Mouse (Mus musculus): ENCODE data around the gene Vps72. TPM values are rescaled to one million over a fixed set of nuclear protein-coding genes. Genes with fewer than 3 reads are reported as not detected.

Gene Vps72
- polyA plus RNA-seq, 1 experiment from 2014 or later: 33.4 TPM

DNA sequence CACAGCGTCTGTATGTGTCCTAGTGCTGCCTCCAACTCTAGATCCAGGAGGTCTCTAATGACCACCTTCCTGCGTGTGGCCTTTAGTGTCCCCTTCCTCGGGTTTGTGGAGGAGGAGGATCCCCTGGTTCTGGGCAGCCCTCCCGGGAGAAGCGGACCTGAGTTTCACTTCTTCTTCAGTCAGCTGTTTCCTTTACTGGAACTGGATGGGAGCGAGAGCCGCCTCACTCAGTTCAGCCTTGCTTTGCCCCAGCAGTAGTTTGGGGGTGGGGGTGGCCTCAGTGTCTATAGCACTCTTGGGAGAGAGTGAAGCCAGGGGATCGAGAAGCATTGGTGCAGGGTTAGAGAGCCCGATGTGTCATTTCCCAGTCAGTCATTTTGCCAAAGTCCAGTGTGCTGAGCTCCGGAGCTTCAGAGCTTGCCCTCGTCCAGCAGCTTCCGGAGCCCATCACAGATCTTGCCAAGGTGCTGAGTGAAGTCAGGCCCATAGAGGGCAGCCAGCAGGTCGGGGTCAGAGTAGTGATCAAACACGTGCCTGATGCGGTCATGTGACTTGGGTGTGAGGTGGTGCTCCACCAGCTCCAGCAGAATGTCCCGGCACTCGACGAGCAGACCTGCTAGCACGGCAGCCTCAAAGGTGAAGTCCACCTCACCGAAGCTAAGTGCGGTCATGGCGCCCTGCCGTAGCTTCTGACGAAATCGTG, 28.9 kb downstream of the Vps72 start:
- no peak overlapping the region for H3K9ac ChIP-seq (ENCODE audit: low read depth, low read length)
- no peak; the same call in 1 of the 2 replicates for ATAC-seq (ENCODE audit: low read depth)
- H3K27ac ChIP-seq (ENCODE audit: low read length): peak overlapping the region; percentile 3; the same call in 1 of the 2 replicates
- WGBS (ENCODE audit: insufficient replicate concordance): 65% methylated on average over 25 of the region's 25 CpGs
- H3K9me3 ChIP-seq (replicated peaks; ENCODE audit: control insufficient read depth, low read length): no peaks in the 10 kb centered on the region
- H3K4me1 ChIP-seq (ENCODE audit: control insufficient read depth, low read depth, low read length): peaks cover 28% of the 10 kb centered on the region
- H3K4me2 ChIP-seq (ENCODE audit: low read depth, low read length): 0 out of 2 replicates have a peak overlapping the region, but pooled peaks have one; percentile 12
- H3K4me3 ChIP-seq (ENCODE audit: low read depth, low read length): no peak overlapping the region
- no peaks in the 10 kb centered on the region for H3K27me3 ChIP-seq (ENCODE audit: control insufficient read depth, insufficient read depth, low read depth, low read length)
- no peaks in the 10 kb centered on the region for H3K36me3 ChIP-seq (ENCODE audit: control insufficient read depth, insufficient read depth)

DNA sequence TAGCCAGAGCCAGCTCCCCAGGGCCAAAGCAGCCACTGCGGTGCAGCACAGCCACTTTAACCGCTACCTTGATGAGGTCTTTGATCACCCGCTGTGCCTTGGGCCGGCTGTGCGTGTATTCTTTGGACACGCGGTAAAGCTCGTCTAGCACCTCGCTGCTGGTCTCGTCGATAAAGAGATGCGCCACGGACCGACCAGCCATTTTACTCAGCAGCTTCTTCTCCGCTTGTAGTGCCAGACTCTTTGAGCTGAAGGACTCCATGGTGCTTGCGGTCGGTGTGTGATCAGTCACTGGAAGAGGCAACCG, 29.4 kb downstream of the Vps72 start:
- Histone ChIP-seq H3K36me3 (ENCODE audit: control insufficient read depth, insufficient read depth) (no peaks in the 10 kb centered on the region), H3K4me2 (ENCODE audit: low read depth, low read length) (0 out of 2 replicates have a peak overlapping the region, but pooled peaks have one; percentile 12), H3K27ac (ENCODE audit: low read length) (peak overlapping the region; percentile 3; the same call in 1 of the 2 replicates), H3K9me3 (replicated peaks; ENCODE audit: control insufficient read depth, low read length) (no peaks in the 10 kb centered on the region), H3K4me1 (ENCODE audit: control insufficient read depth, low read depth, low read length) (peaks cover 23% of the 10 kb centered on the region), H3K4me3 (ENCODE audit: low read depth, low read length) (no peak overlapping the region), H3K27me3 (ENCODE audit: control insufficient read depth, insufficient read depth, low read depth, low read length) (no peaks in the 10 kb centered on the region), H3K9ac (ENCODE audit: low read depth, low read length) (no peak overlapping the region)
- no peak for ATAC-seq (ENCODE audit: low read depth)
- 69% methylated on average over 18 of the region's 18 CpGs for WGBS (ENCODE audit: insufficient replicate concordance)

DNA sequence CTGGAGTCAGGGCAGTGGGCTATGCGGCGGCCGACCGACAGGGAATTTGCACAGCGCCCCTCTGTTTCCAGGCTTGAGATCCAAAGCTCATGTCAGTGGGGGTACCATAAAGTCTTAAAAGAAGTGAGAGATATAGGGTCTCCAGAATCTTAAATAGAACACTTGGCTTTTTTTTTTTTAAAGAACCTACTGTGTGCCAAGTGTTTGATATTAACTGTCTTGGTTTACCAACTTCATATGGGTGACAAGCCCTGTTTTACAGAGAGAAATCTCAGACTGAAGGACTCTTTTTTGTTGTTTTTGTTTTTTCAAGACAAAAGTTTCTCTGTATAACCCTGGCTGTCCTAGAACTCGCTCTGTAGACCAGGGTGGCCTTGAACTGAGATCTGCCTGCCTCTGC, 30.0 kb downstream of the Vps72 start:
- WGBS (ENCODE audit: insufficient replicate concordance): 78% methylated on average over 6 of the region's 6 CpGs
- Histone ChIP-seq H3K36me3 (ENCODE audit: control insufficient read depth, insufficient read depth) (no peaks in the 10 kb centered on the region), H3K27ac (ENCODE audit: low read length) (no peak overlapping the region), H3K9me3 (replicated peaks; ENCODE audit: control insufficient read depth, low read length) (no peaks in the 10 kb centered on the region), H3K4me1 (ENCODE audit: control insufficient read depth, low read depth, low read length) (peaks cover 18% of the 10 kb centered on the region), H3K4me3 (ENCODE audit: low read depth, low read length) (peak overlapping the region; percentile 39; the same call in 1 of the 2 replicates), H3K9ac (ENCODE audit: low read depth, low read length) (no peak overlapping the region), H3K4me2 (ENCODE audit: low read depth, low read length) (peak overlapping the region; percentile 18; the same call in 1 of the 2 replicates), H3K27me3 (ENCODE audit: control insufficient read depth, insufficient read depth, low read depth, low read length) (no peaks in the 10 kb centered on the region)
- no peak for ATAC-seq (ENCODE audit: low read depth)

DNA sequence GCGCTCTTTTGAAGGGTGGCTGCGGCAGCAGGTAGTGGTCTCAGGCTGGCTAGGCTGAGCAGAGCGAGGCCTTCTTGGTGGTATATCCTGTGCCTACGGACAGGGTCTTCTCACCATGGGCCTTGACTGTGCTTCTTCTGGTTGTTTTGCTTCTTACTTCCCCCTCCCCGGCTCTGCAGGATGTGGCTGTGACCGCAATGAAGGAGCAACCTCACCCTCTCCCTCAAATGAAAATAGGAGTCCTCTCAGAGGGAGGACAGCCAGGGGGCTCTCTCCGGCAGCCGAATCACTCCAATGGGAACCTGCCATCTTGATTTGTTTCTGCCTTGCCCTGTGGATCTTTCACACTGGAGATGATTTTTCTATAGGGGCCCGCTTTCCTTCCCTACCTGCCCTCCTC, 30.7 kb downstream of the Vps72 start:
- ATAC-seq (ENCODE audit: low read depth): no peak
- H3K4me2 ChIP-seq (ENCODE audit: low read depth, low read length): peak overlapping the region; percentile 22
- H3K27ac ChIP-seq (ENCODE audit: low read length): peak overlapping the region; percentile 66
- H3K27me3 ChIP-seq (ENCODE audit: control insufficient read depth, insufficient read depth, low read depth, low read length): no peaks in the 10 kb centered on the region
- H3K9ac ChIP-seq (ENCODE audit: low read depth, low read length): no peak overlapping the region
- H3K9me3 ChIP-seq (replicated peaks; ENCODE audit: control insufficient read depth, low read length): no peaks in the 10 kb centered on the region
- peaks cover 11% of the 10 kb centered on the region for H3K4me1 ChIP-seq (ENCODE audit: control insufficient read depth, low read depth, low read length)
- H3K4me3 ChIP-seq (ENCODE audit: low read depth, low read length): peak overlapping the region; percentile 39
- no peaks in the 10 kb centered on the region for H3K36me3 ChIP-seq (ENCODE audit: control insufficient read depth, insufficient read depth)
- 27% methylated on average over 9 of the region's 9 CpGs for WGBS (ENCODE audit: insufficient replicate concordance)

DNA sequence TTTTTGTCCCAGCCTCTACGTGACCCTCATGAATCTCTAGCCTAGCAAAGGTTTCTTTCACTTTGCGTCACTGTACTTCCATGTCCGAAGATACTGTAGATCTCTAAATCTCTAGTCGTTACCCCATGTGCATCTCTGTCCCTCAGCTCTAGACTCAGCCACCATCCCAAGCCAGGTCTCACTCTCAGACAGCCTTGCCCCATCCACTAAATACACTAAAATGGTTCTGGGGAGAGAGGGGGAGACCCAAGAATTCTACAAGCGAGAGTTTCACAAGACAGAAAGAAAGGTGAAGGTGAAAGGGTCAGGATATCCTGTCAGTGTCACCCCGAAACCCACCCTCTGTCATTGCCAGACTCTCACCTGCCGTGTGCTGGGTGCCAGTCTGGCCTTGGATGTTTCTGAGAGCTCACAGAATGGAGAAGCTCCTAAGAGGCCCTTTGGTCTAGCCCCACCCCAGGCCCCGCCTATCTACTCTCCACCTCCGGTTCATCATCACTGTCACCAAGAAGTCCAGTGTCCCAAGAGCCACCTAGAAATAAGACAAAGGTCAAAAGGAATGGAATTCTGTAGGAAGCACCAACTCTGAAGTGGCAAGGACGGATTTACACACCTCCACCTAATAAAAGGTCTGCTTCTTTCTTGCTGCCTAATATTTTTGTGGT, 31.3 kb downstream of the Vps72 start, which contains the start of gene Tnfaip8l2:
TSS of gene Tnfaip8l2 (minus strand) at position 409 of the 665 bp plus-strand sequence.
- Histone ChIP-seq H3K9ac (ENCODE audit: low read depth, low read length) (no peak within 1 kb of the TSS), H3K9me3 (replicated peaks; ENCODE audit: control insufficient read depth, low read length) (no peaks in the 10 kb centered on the region), H3K4me1 (ENCODE audit: control insufficient read depth, low read depth, low read length) (peaks cover 9% of the 10 kb centered on the region), H3K36me3 (ENCODE audit: control insufficient read depth, insufficient read depth) (no peaks in the 10 kb centered on the region), H3K27ac (ENCODE audit: low read length) (peak within 1 kb of the TSS; percentile 66), H3K4me2 (ENCODE audit: low read depth, low read length) (peak within 1 kb of the TSS; percentile 22), H3K27me3 (ENCODE audit: control insufficient read depth, insufficient read depth, low read depth, low read length) (no peaks in the 10 kb centered on the region), H3K4me3 (ENCODE audit: low read depth, low read length) (peak within 1 kb of the TSS; percentile 39)
- ATAC-seq (ENCODE audit: low read depth): peak; percentile 70
- WGBS (ENCODE audit: insufficient replicate concordance): 47% methylated on average over 10 of the region's 10 CpGs

DNA sequence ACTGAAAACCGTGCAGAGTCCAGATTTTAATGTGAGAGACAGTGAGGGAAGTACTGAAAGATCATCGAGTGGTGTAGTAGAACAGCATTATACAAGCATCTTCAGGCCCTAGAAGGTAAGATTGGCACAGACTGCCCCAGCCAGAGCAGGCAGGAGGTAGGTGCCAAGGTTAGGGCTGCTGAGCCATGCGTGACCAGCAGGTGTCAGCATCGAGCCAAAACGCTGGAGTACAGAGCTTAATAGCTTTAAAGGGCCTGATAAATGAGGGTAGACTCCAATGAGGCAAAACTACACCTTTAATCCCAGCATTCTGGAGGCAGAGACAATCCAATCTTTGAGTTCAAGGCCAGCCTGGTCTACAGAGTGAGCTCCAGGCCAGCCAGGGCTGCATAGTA, 31.8 kb downstream of the Vps72 start:
- no peaks in the 10 kb centered on the region for H3K36me3 ChIP-seq (ENCODE audit: control insufficient read depth, insufficient read depth)
- no peaks in the 10 kb centered on the region for H3K9me3 ChIP-seq (replicated peaks; ENCODE audit: control insufficient read depth, low read length)
- H3K27ac ChIP-seq (ENCODE audit: low read length): no peak overlapping the region
- ATAC-seq (ENCODE audit: low read depth): peak; percentile 76
- H3K27me3 ChIP-seq (ENCODE audit: control insufficient read depth, insufficient read depth, low read depth, low read length): no peaks in the 10 kb centered on the region
- peaks cover 9% of the 10 kb centered on the region for H3K4me1 ChIP-seq (ENCODE audit: control insufficient read depth, low read depth, low read length)
- H3K9ac ChIP-seq (ENCODE audit: low read depth, low read length): no peak overlapping the region
- peak overlapping the region; percentile 22 for H3K4me2 ChIP-seq (ENCODE audit: low read depth, low read length)
- WGBS (ENCODE audit: insufficient replicate concordance): 5% methylated on average over 5 of the region's 5 CpGs
- H3K4me3 ChIP-seq (ENCODE audit: low read depth, low read length): peak overlapping the region; percentile 39; the same call in 1 of the 2 replicates

DNA sequence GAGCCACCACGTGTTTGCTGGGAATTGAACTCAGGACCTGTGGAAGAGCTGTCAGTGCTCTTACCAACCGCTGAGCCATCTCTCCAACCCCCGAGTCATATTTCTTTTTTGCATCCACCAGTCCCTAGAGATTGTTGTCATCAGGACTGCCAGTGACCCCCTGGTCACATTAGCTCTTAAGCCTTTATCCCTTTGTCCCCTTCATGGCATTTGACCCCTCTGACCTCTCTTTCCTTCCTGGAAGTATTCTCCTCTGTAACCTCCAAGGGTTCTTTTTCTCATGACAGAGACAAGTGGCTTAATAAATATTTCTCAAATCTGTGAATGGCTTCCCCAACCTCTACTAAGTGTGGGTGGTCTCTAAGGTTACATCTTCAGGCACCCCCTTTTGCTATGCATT, 37.1 kb downstream of the Vps72 start:
- H3K27ac ChIP-seq (ENCODE audit: low read length): no peak overlapping the region
- WGBS (ENCODE audit: insufficient replicate concordance): 60% methylated on average over 3 of the region's 3 CpGs
- H3K36me3 ChIP-seq (ENCODE audit: control insufficient read depth, insufficient read depth): no peaks in the 10 kb centered on the region
- H3K9ac ChIP-seq (ENCODE audit: low read depth, low read length): no peak overlapping the region
- H3K4me2 ChIP-seq (ENCODE audit: low read depth, low read length): no peak overlapping the region
- ATAC-seq (ENCODE audit: low read depth): no peak
- no peaks in the 10 kb centered on the region; the same call in 1 of the 2 replicates for H3K4me1 ChIP-seq (ENCODE audit: control insufficient read depth, low read depth, low read length)
- no peak overlapping the region for H3K4me3 ChIP-seq (ENCODE audit: low read depth, low read length)
- no peaks in the 10 kb centered on the region for H3K27me3 ChIP-seq (ENCODE audit: control insufficient read depth, insufficient read depth, low read depth, low read length)
- H3K9me3 ChIP-seq (replicated peaks; ENCODE audit: control insufficient read depth, low read length): no peaks in the 10 kb centered on the region

DNA sequence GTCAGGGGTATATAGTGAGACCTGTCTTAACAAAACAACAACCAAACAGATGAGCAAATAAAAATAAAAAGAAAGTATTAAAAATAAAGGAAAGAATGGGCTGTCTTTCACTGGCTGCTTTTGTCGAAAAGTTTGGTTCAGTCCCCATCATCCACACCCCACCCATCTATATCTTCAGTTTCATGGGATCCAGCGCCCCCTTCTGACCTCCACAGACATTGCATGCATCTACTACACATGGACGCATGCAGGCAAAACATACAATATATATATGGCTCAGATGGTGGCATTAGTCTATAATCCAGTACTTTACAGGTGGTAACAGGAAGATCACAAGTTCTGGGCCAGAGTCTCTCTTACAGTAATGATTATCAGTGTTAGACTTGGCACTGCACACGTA, 43.1 kb downstream of the Vps72 start:
- no peak for ATAC-seq (ENCODE audit: low read depth)
- Histone ChIP-seq H3K4me3 (ENCODE audit: low read depth, low read length) (no peak overlapping the region), H3K27ac (ENCODE audit: low read length) (no peak overlapping the region), H3K4me1 (ENCODE audit: control insufficient read depth, low read depth, low read length) (no peaks in the 10 kb centered on the region), H3K9me3 (replicated peaks; ENCODE audit: control insufficient read depth, low read length) (no peaks in the 10 kb centered on the region), H3K9ac (ENCODE audit: low read depth, low read length) (no peak overlapping the region), H3K36me3 (ENCODE audit: control insufficient read depth, insufficient read depth) (no peaks in the 10 kb centered on the region), H3K27me3 (ENCODE audit: control insufficient read depth, insufficient read depth, low read depth, low read length) (no peaks in the 10 kb centered on the region), H3K4me2 (ENCODE audit: low read depth, low read length) (no peak overlapping the region)
- 27% methylated on average over 4 of the region's 4 CpGs for WGBS (ENCODE audit: insufficient replicate concordance)

DNA sequence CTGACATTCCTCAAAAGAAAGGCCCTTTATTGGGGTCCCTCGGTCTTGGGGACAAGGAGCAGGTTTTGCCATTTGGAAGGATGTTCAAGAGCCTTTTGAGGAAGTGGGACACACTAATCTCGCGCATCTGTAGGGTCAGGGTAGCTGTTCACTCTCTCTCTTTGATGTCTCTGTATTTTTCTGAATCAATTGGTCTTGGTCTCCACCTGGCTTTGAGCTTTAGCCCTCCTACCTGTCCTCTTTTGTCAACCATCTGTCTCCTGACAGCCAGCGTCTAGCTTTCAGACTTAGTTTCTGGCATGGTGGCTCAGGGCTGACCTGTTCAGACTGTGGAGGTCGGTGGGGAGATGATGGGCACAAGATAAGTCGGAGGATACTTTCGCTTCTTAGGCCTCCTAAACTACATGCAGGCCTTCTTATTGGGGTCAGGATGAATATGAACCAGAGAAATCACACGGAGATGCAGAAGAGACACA, 48.7 kb downstream of the Vps72 start:
- Histone ChIP-seq H3K36me3 (ENCODE audit: control insufficient read depth, insufficient read depth) (no peaks in the 10 kb centered on the region), H3K4me3 (ENCODE audit: low read depth, low read length) (peak overlapping the region; percentile 62), H3K4me1 (ENCODE audit: control insufficient read depth, low read depth, low read length) (peaks cover 15% of the 10 kb centered on the region), H3K9me3 (replicated peaks; ENCODE audit: control insufficient read depth, low read length) (no peaks in the 10 kb centered on the region), H3K27me3 (ENCODE audit: control insufficient read depth, insufficient read depth, low read depth, low read length) (peaks cover 33% of the 10 kb centered on the region), H3K27ac (ENCODE audit: low read length) (no peak overlapping the region), H3K9ac (ENCODE audit: low read depth, low read length) (peak overlapping the region; percentile 50), H3K4me2 (ENCODE audit: low read depth, low read length) (peak overlapping the region; percentile 81)
- 14% methylated on average over 8 of the region's 8 CpGs for WGBS (ENCODE audit: insufficient replicate concordance)
- ATAC-seq (ENCODE audit: low read depth): no peak

All from liver, embryonic 16.5 days (tissue).